Mouse (Mus musculus) c-Kit-positive CD71-negative TER-119-negative erythroid progenitor cells, embryonic 14.5 days (primary cell): ENCODE results near the gene Sox9.

Experiments
- DNase-seq: peaks from one replicate; pipeline ENCODE4 v3.0.0-alpha.2; 2013; ENCODE audit warnings: low read depth

Gene Sox9

DNA sequence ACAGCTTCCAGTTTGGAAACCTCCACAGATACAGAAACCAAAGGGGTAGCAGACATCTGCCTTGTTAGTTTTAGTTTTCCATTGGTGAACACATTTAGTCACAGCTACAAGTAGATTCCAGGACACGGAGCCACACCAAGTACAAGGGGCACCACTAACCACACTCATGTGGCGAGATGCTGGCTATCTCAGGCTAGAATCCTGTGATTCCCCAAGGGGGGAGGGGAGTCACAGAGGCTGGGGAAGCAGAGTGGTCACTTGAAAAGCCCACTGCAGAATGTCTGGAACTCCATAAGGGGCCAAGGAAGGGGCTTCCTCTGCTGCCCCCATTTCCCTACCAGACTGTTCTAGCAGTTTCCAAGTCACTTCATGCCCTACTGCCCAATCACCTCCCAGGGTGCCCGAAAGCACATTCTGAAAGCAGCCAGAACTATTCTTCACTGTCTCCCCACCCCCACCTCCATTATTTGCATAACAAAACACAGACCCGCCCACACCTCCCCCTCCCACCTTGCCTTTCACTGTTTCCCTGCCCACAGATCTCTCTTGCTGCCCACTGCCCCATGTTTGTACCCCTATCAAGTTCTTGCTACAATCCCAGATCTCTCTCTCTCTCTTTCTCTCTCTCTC is 19.3 kb downstream of the Sox9 start:
- no peak for DNase-seq

DNA sequence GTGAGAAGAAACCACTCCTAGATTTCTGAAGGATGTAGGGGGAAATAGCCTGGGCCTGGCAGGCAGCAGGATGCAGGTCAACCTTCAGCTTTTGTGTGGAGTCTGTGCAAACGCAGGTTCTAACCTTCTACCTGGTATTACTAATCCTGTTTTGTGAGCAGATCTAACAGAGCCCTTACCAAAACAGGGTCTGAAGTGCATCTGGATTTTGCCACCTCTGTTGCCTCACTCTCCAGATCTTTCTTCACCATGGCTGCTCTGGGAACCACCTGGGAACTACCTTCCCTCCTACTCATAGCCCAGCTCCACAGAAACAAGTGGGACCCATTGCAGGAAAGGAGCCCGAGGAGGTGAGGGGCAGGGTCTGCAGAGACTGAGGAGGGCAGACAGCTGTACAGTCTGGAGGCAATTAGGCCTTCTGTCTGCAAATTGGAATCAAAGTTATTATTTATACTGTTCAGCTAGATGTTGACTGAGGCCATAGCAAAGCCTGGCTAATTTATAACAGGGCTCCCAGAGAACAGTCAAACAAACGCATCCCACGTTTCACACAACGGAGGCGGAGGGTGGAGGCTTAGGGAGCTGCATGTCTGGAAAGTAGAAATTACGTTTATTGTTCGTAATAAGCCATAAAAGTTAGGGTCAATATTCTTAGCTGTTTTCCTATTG is 25.9 kb downstream of the Sox9 start:
- DNase-seq, result no peak

DNA sequence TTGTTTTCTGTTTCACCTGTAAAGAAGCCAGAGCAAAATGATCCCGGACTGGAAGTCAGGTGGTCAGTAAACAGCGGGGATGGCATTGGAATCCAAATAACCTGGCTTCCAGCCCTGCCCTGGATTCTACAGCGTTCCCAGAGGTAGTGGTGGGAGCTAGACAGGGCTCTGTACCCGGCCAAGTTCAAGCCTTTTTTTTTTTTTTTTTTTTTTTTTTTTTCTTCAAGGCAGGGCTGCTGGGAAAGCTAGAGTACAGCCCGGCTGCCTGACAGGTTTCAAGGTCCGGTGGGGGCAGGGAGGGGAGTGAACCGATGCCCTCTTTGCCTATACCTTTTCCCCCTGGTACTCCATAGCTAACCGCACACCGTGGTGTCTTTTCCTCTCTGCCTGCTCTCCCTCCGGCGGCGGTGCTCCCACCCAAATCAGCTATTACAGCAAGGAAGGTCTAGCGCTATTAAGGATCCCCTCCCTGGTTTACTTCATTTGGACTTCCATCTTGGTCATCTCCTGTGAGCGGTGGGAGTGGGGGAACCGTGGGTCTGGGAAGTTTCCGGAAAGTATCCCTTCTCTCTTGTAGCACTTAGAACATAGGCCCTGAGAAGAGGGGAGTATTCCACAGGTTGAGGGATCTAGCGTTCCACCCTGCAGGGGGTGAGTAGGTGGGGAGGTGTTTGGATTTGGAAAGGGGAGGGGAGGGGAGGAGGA is 28.6 kb downstream of the Sox9 start:
- no peak for DNase-seq

DNA sequence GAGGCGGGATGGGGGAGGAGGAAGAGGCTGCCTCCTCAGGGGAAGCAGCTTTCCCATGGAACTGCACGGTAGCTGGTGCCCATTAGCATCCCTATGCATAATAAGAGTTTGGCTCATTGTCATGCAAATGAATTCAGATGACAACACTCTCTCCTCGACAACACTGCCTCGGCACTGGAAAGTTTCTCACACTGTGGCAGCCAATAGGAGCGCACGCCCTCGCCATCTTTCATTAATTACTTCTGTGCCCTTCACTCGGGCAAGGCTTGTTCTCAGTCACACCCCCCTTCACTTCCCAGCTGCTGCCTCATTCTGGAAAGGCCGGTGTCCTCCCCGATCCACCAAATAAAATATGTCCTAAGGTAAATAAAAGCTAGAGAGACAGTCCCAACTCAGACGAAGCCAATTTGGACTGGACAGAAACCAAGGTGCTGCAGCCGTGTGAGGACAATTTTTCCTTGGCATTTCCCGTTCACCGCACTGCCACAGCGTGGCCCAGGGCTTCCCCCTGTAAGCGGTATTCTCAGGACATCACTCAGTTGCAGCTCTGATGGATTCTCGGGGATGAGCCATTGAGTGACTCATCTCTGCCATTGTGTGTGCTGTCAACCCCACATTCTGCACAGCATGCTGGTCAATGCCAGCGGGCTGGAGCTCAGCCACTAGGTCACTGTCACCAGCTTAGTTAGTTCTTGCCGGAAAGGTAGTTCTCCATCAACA is 29.3 kb downstream of the Sox9 start:
- DNase-seq, result no peak

DNA sequence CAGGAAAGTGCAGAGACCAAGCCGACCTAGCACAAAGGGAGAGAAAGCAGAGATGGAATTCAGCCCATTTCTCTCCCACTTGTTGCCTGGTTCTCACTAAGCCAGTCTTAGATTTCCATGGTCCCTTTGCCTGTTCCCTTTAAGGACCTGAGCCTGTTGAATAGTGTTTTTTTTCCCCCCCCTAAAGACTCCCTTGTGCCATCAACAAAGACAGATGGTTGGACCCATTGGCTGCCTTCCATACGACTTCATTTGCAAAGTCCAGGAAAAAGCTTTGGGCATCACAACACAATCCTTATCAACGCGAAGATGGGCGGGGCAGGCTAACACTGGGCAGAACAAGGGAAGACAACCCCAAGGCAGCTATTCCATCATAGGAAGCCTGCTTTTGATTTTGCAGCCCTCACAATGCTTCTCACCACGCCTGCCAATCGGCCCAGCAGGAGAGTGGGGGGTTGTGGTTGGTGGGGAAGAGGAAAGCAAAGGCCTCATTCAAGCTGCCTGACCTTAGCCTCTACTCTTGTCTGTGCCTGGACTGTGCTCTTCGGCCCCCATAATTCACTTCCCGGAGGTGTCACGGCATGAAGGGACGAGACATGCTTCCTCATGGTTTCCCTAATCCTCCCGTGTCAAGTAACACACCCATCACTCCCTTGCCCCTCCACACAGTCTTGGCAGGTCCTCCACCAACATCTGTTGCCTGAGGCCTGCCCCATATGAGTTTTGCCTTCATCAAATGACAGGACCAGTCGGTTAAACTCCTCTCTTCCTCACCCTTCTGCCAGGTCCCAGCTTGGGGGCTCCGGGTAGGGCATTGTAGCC is 36.0 kb downstream of the Sox9 start:
- no peak for DNase-seq

DNA sequence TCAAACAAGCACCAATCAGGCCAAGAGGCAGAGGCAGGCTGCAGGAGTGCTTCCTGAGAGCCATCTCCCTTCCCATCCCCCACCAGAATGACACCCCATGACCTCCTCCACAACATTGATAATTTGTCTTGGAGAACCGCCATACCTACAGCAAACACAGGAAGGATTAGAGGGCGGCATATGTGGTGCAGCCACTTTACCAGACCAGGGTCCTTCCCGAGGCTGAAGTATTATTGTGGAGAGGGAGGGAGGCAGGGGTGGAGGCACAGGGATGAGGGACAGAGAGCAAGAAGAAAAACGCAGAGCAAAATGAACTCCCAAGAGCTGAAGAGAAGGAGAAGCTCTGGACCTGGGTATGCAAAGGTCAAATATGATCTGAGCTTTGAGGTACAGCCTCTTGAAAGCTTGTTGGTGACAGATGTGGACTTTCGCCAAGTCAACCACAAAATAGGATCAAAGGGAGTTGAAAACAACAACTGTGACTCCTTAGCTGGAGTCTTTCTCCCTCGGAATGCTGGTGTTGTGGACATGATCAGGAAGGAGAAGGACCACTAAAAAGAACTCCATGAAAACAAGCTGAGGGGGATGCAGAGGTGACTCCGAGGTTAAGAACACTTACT is 36.7 kb downstream of the Sox9 start:
- no peak for DNase-seq

DNA sequence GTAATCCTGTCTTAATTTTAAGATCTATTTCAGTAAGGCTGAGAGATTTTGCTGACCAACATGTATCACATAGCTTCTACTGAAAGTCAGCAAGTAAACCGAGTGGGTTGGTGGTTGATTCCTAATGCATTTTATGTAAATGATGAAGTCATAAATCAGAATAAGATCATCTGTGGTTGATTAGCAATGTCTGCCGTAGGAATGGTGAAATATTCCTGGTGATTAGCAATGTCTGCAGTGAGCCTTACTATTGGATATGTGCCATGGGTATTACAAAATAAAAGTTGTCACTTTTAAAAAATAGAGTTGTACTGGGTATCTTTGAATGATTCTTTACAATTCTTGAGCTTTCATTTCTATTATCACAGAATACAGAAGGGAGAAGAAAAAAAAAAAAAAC is 39.5 kb downstream of the Sox9 start:
- DNase-seq, result no peak

DNA sequence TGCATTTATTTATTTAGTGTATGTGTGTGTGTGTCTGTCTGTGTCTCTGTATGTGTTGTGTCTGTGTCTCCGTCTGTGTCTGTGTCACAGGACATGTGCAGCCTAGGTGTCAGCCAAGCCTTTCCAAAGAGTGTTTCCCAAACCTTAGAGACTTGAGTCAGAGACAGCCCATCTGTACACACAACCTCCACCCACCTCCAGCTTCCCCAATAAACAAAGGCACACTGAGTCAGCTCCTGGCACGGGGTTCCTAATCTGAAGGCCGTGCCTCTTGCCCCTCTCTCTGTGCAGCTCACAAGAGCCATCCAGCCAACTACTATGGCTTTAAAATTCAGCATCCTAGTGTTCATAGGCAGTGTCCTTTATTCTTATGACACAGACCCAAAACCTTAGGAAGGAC is 42.1 kb downstream of the Sox9 start:
- no peak for DNase-seq

DNA sequence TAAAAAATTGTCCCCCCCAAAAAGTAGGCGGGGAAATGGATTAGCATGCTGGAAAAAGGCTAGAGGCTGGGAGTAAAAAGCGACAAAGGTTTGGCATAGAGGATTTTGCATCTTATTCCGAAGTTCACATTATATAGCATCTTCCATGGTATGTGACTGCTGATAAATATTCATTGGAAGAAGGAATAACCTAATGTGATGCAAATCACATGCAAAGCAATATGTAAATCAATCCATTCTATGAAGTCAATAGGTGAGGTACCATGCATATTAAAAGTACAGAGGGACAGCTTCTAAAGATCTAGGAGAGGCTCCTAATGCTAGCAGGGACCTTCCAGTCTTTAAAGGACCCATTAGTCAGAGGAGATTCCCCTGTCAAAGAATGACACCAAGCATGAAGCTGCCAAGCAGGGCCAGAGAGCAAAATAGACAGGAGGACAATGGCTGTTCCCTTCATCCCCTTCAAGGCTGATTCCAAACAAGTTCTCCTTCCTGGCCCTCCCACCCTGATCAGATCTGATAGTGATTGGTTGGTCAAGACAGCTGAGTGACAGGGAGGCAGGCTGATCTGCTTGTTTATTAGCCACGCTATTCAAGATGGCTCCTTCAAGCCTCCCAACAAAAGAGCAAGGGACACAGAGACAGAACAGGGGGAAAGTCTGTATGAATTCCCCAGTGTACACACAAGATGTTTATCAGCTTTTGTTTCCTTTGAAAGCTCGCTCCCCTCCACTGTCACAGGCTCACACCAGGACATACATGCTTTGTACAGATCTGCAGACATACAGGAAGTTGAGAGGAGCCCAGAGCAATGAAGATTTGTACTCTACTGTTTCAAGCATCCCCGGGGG is 44.4 kb downstream of the Sox9 start:
- DNase-seq, result no peak

DNA sequence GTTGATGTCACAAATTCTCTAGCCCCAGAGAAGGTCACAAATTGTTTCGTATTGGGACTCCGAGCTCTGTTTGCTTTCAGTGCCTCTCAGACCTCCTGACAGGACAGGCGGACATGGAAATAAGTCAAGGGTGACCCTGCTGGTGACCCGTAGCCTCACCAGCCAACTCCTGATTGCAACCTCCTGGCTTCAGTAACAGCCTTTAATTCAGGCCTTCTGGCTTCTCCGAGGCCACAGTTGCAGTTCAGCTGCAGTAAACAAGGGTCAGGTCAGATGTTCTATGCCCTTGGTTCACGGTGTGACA is 45.0 kb downstream of the Sox9 start:
- DNase-seq, result no peak

DNA sequence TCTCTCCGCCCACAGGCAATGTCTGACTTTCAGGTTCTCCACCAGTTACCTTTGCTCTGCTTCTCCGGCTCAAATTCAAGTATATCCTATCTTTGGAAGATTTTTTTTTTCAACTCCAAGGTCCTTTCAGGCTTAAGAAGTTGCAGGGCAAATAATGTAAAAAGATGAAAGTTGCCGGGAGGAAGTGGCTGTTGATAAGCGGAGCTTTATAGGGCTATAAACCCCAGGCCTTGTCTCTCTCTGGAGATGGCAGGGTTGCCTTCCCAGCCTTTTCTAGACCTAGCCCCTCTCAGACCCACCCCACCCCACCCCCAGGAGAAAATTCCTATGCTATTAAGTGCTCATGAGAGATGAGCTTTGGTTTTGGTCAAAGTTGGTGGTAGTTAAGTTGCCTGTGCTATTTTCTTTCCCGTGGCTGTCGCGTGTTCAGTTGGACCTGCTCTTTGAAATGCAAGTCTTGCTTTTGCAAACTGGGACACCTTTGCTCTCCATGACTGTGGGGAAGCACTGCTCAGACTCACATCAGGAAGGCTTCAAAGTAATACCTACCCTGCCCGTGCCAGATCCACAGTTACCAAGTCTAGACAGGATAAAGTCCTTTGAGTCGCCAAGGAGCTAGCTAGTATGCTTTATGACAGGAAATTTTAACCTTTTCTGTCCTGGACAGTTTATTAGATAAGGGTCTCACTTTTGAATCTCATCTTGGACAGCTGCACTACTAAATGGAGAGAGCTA is 46.7 kb downstream of the Sox9 start:
- no peak for DNase-seq

DNA sequence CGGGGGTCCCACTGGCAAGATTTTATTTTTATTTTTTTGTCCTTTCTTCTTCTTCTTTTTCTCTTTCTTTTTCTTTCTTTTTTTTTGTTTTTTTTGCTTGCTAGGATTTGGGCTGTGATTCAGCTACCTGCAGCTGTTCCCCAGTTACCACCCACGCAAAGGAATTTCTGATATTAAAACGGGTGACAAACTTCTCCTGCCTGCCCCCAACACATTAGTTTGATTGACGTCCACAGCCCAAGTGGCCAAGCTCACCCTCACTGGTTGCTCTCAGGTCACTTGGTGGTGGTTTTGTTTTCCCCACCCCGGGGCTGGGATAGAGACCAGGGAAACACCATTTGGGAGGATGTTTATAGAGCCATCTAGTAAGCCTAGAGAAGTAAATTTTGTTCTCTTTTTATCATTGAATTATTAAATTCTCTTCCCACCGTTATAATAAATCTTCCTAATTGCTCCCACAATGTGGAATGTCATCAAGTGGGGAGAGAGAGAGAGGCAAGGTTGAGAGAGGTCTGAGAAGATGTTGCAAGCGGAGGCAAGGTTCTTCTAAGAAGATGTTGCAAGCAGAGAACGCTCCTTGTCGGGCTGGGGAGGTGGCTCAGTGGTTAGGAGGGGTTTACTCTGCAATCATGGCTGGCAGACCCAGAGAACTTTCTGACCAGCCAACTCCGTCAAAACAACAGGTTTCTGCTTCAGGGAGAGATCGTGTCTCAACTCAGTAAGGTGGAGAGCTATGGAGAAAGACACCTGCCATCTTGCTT is 52.4 kb downstream of the Sox9 start:
- DNase-seq, result no peak

DNA sequence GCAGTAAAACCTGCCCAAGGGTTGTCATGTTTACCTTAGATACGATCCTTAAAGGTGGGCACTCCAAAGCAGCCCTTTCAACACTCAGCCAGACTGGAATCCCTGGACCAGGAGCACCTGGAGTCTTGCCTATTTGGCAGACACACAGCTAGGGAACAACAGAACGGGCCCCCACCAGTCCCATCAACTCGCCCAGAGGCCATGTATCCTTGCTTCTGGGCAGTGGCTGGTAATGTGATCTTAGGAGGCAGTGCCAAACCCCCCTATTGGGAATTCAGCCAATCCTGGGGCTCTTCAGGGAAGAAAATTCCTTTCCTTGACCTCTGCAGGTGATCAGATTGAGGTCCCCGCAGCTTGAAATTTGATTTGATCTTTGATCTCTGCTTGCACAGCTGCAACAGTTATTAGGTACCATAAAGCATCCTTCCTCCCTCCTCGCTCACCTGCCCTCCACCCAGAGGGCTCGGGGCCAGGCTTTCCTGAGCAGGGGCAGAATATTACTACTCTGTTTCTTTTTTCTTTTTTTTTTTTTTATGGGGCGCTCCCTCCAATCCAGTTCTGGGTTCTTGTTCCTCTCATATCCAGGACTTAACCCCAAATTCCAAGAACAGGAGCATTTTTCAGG is 53.6 kb downstream of the Sox9 start:
- no peak for DNase-seq
